Mouse (Mus musculus): ENCODE data around the gene Ube2v1. TPM values are rescaled to one million over a fixed set of nuclear protein-coding genes. Genes with fewer than 3 reads are reported as not detected.

Gene Ube2v1
- polyA plus RNA-seq, 1 experiment, result 114 TPM

GRCm38 (mm10) chr2:167671101-167671633 lies 39.3 kb upstream of the Ube2v1 start:
- Histone ChIP-seq H3K27me3 (replicated peaks; ENCODE audit: control insufficient read depth, insufficient read depth, low read length) (no peaks in the 10 kb centered on the region), H3K4me1 (ENCODE audit: control insufficient read depth, insufficient read depth, low read length) (peaks cover 25% of the 10 kb centered on the region), H3K27ac (ENCODE audit: insufficient read depth, low read depth, low read length) (peak overlapping the region; percentile 90), H3K4me3 (ENCODE audit: insufficient read depth, low read depth, low read length) (no peak overlapping the region), H3K36me3 (ENCODE audit: control insufficient read depth, insufficient read depth, low read length) (no peaks in the 10 kb centered on the region)
- TF ChIP-seq CTCF (conservative IDR thresholded peaks at IDR 0.05; ENCODE audit: insufficient read depth, insufficient read length, low read depth, low read length), result no peak
- TF ChIP-seq POLR2A (IDR thresholded peaks at IDR 0.05; ENCODE audit: low read depth, low read length), result no peak
- 43% methylated on average over 5 of the region's 5 CpGs for WGBS
- peak; percentile 95 for DNase-seq

- 44% methylated on average over 4 of the region's 4 CpGs for WGBS
- TF ChIP-seq POLR2A (IDR thresholded peaks at IDR 0.05; ENCODE audit: low read depth, low read length) (no peak), CTCF (conservative IDR thresholded peaks at IDR 0.05; ENCODE audit: insufficient read depth, insufficient read length, low read depth, low read length) (no peak)
- DNase-seq, result peak; percentile 56
These were observed 37.5 kb upstream of the Ube2v1 start for GRCm38 (mm10) chr2:167669398-167669797.

GRCm38 (mm10) chr2:167668426-167668825 lies 36.5 kb upstream of the Ube2v1 start:
- peak; percentile 92 for DNase-seq
- no peak for TF ChIP-seq POLR2A (IDR thresholded peaks at IDR 0.05; ENCODE audit: low read depth, low read length)
- no peak for TF ChIP-seq CTCF (conservative IDR thresholded peaks at IDR 0.05; ENCODE audit: insufficient read depth, insufficient read length, low read depth, low read length)
- peak overlapping the region; percentile 82 for H3K27ac ChIP-seq (ENCODE audit: insufficient read depth, low read depth, low read length)
- no peaks in the 10 kb centered on the region for H3K27me3 ChIP-seq (replicated peaks; ENCODE audit: control insufficient read depth, insufficient read depth, low read length)
- H3K36me3 ChIP-seq (ENCODE audit: control insufficient read depth, insufficient read depth, low read length), result no peaks in the 10 kb centered on the region
- no peak overlapping the region for H3K4me3 ChIP-seq (ENCODE audit: insufficient read depth, low read depth, low read length)
- H3K4me1 ChIP-seq (ENCODE audit: control insufficient read depth, insufficient read depth, low read length), result peaks cover 25% of the 10 kb centered on the region
- WGBS, result 53% methylated on average over 5 of the region's 5 CpGs

More at GRCm38 (mm10) chr2:167669398-167669797, 37.5 kb upstream of the Ube2v1 start:
- peak overlapping the region; percentile 46 for H3K27ac ChIP-seq (ENCODE audit: insufficient read depth, low read depth, low read length)
- H3K4me1 ChIP-seq (ENCODE audit: control insufficient read depth, insufficient read depth, low read length), result peaks cover 25% of the 10 kb centered on the region
- no peaks in the 10 kb centered on the region for H3K27me3 ChIP-seq (replicated peaks; ENCODE audit: control insufficient read depth, insufficient read depth, low read length)
- H3K36me3 ChIP-seq (ENCODE audit: control insufficient read depth, insufficient read depth, low read length), result no peaks in the 10 kb centered on the region
- no peak overlapping the region for H3K4me3 ChIP-seq (ENCODE audit: insufficient read depth, low read depth, low read length)

GRCm38 (mm10) chr2:167665972-167666713 lies 34.2 kb upstream of the Ube2v1 start:
- H3K27me3 ChIP-seq (replicated peaks; ENCODE audit: control insufficient read depth, insufficient read depth, low read length), result no peaks in the 10 kb centered on the region
- peak overlapping the region; percentile 89 for H3K27ac ChIP-seq (ENCODE audit: insufficient read depth, low read depth, low read length)
- no peaks in the 10 kb centered on the region for H3K36me3 ChIP-seq (ENCODE audit: control insufficient read depth, insufficient read depth, low read length)
- H3K4me3 ChIP-seq (ENCODE audit: insufficient read depth, low read depth, low read length), result no peak overlapping the region
- peaks cover 20% of the 10 kb centered on the region for H3K4me1 ChIP-seq (ENCODE audit: control insufficient read depth, insufficient read depth, low read length)
- TF ChIP-seq CTCF (conservative IDR thresholded peaks at IDR 0.05; ENCODE audit: insufficient read depth, insufficient read length, low read depth, low read length), result no peak
- TF ChIP-seq POLR2A (IDR thresholded peaks at IDR 0.05; ENCODE audit: low read depth, low read length), result no peak
- 46% methylated on average over 18 of the region's 18 CpGs for WGBS
- DNase-seq, result peak; percentile 95

- Histone ChIP-seq H3K27ac (ENCODE audit: insufficient read depth, low read depth, low read length) (peak overlapping the region; percentile 58), H3K36me3 (ENCODE audit: control insufficient read depth, insufficient read depth, low read length) (no peaks in the 10 kb centered on the region), H3K4me3 (ENCODE audit: insufficient read depth, low read depth, low read length) (peak overlapping the region; percentile 51; the same call in 1 of the 2 replicates), H3K4me1 (ENCODE audit: control insufficient read depth, insufficient read depth, low read length) (peaks cover 21% of the 10 kb centered on the region), H3K27me3 (replicated peaks; ENCODE audit: control insufficient read depth, insufficient read depth, low read length) (no peaks in the 10 kb centered on the region)
- DNase-seq, result peak; percentile 89
- 46% methylated on average over 6 of the region's 6 CpGs for WGBS
- TF ChIP-seq POLR2A (IDR thresholded peaks at IDR 0.05; ENCODE audit: low read depth, low read length), result no peak
- no peak for TF ChIP-seq CTCF (conservative IDR thresholded peaks at IDR 0.05; ENCODE audit: insufficient read depth, insufficient read length, low read depth, low read length)
These were observed 30.8 kb upstream of the Ube2v1 start for GRCm38 (mm10) chr2:167662713-167663112.

- Histone ChIP-seq H3K4me1 (ENCODE audit: control insufficient read depth, insufficient read depth, low read length) (peaks cover 28% of the 10 kb centered on the region), H3K27me3 (replicated peaks; ENCODE audit: control insufficient read depth, insufficient read depth, low read length) (no peaks in the 10 kb centered on the region)
- TF ChIP-seq POLR2A (IDR thresholded peaks at IDR 0.05; ENCODE audit: low read depth, low read length) (peak; percentile 92), CTCF (conservative IDR thresholded peaks at IDR 0.05; ENCODE audit: insufficient read depth, insufficient read length, low read depth, low read length) (no peak)
These were observed 29.6 kb upstream of the Ube2v1 start, which contains the start of gene Gm20431 for GRCm38 (mm10) chr2:167661270-167662203. Gene Gm20431 (minus strand): TSS chr2:167661496.

More at GRCm38 (mm10) chr2:167661270-167662203, 29.6 kb upstream of the Ube2v1 start, which contains the start of gene Gm20431:
- DNase-seq, result peak; percentile 98
- WGBS, result 6% methylated on average over 110 of the region's 110 CpGs
- Histone ChIP-seq H3K4me3 (ENCODE audit: insufficient read depth, low read depth, low read length) (peak within 1 kb of the TSS; percentile 83), H3K36me3 (ENCODE audit: control insufficient read depth, insufficient read depth, low read length) (no peaks in the 10 kb centered on the region), H3K27ac (ENCODE audit: insufficient read depth, low read depth, low read length) (peak within 1 kb of the TSS; percentile 86)

Data from kidney, adult 2 months (tissue).